Comparison of ENCODE assay signal across 22 mouse cellular contexts in the genomic region with DNA sequence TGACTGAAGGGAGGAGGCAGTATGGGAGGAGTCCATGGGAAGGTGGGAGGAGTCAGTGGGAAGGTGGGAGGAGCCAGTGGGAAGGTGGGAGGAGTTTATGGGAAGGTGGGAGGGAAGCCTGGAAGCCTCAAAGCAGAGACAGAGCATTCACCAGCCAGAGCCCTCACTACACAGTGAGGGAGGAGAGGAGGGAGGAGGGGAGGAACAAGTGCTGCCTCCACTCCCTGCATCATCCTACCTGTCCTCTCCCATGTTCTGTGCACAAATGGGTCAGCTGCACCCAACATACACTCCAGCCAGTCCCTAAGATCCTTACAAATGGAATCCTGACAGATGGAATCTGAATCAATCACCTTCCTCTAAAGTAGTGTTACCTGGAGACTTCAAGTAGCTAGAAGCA. TPM values are rescaled to one million over a fixed set of nuclear protein-coding genes. Genes with fewer than 3 reads are reported as not detected.
DNase-seq lines count a peak whose midpoint lies in the region; ATAC-seq and TF ChIP-seq lines count a peak whose summit lies in the region.
"Not testable (repeated sequence)": the region's sequence is repeated elsewhere in the genome, so short reads cannot be mapped to it uniquely, and the experiment has no call there.
"Had no signal": no experiment of that assay in that cellular context is flagged by ENCODE, and none has a peak within 500 bp of the region (broad histone marks: within the 10 kb centered on the region; RNA-seq: fewer than 3 reads in every experiment).

No protein-coding gene starts in this region.

- H3K4me3 ChIP-seq in forebrain, embryonic 12.5 days (replicated peaks); hindbrain, embryonic 13.5 days; intestine, embryonic 14.5 days (ENCODE audit: low read depth, low read length); liver, embryonic 12.5 days; liver, postnatal 0 days (ENCODE audit: low read depth, low read length); midbrain, embryonic 13.5 days (replicated peaks); neural tube, embryonic 13.5 days: not testable (repeated sequence)

- TF ChIP-seq CTCF in liver, postnatal 0 days (IDR thresholded peaks at IDR 0.05; ENCODE audit: low read depth) = not testable (repeated sequence)

- not testable (repeated sequence) for H3K4me2 ChIP-seq in forebrain, embryonic 12.5 days; hindbrain, embryonic 13.5 days; intestine, embryonic 14.5 days (ENCODE audit: low read length); liver, embryonic 12.5 days; liver, postnatal 0 days (ENCODE audit: low read depth, low read length); midbrain, embryonic 13.5 days (replicated peaks); neural tube, embryonic 13.5 days

- not testable (repeated sequence) for H3K9ac ChIP-seq in forebrain, embryonic 12.5 days; hindbrain, embryonic 13.5 days; intestine, embryonic 14.5 days (ENCODE audit: low read length); liver, embryonic 12.5 days; liver, postnatal 0 days (replicated peaks); midbrain, embryonic 13.5 days (replicated peaks); neural tube, embryonic 13.5 days

- H3K9me3 ChIP-seq in forebrain, embryonic 12.5 days = peaks cover 22% of the 10 kb centered on the region
- peaks cover 18% of the 10 kb centered on the region for H3K9me3 ChIP-seq in hindbrain, embryonic 13.5 days
- not testable (repeated sequence) for H3K9me3 ChIP-seq in intestine, embryonic 14.5 days (ENCODE audit: control insufficient read depth, low read length); liver, postnatal 0 days (ENCODE audit: low read length)
- H3K9me3 ChIP-seq in liver, embryonic 12.5 days (replicated peaks) = peaks cover 27% of the 10 kb centered on the region
- peaks cover 22% of the 10 kb centered on the region for H3K9me3 ChIP-seq in midbrain, embryonic 13.5 days
- peaks cover 27% of the 10 kb centered on the region for H3K9me3 ChIP-seq in neural tube, embryonic 13.5 days

- ATAC-seq in forebrain, embryonic 12.5 days (ENCODE audit: low FRiP score) = 0 out of 2 replicates have a peak, but pooled peaks have one; percentile 11
- peak; percentile 32; the same call in 1 of the 2 replicates for ATAC-seq in hindbrain, embryonic 13.5 days (ENCODE audit: low FRiP score)
- ATAC-seq in intestine, embryonic 14.5 days (replicated peaks; ENCODE audit: low FRiP score, low TSS enrichment, low read depth) = 0 out of 2 replicates have a peak, but pooled peaks have one; percentile 50
- peak; percentile 48; the same call in 1 of the 2 replicates for ATAC-seq in liver, embryonic 12.5 days
- ATAC-seq in liver, postnatal 0 days = peak; percentile 14; the same call in 1 of the 2 replicates
- ATAC-seq in midbrain, embryonic 13.5 days = 0 out of 2 replicates have a peak, but pooled peaks have one; percentile 43
- peak; percentile 43; the same call in 1 of the 2 replicates for ATAC-seq in neural tube, embryonic 13.5 days (ENCODE audit: low read depth)

- not testable (repeated sequence) for H3K36me3 ChIP-seq in forebrain, embryonic 12.5 days (replicated peaks); hindbrain, embryonic 13.5 days; intestine, embryonic 14.5 days (ENCODE audit: control insufficient read depth, insufficient read depth, low read length); liver, embryonic 12.5 days; liver, postnatal 0 days (replicated peaks; ENCODE audit: insufficient read depth, low read length); midbrain, embryonic 13.5 days; neural tube, embryonic 13.5 days

- not testable (repeated sequence) for H3K4me1 ChIP-seq in forebrain, embryonic 12.5 days; hindbrain, embryonic 13.5 days (replicated peaks); intestine, embryonic 14.5 days (replicated peaks; ENCODE audit: control insufficient read depth, insufficient read depth, low read length); liver, embryonic 12.5 days; liver, postnatal 0 days (ENCODE audit: insufficient read depth); midbrain, embryonic 13.5 days (replicated peaks); neural tube, embryonic 13.5 days (replicated peaks)

- not testable (repeated sequence) for H3K27ac ChIP-seq in forebrain, embryonic 12.5 days; hindbrain, embryonic 13.5 days; intestine, embryonic 14.5 days (ENCODE audit: low read depth); liver, embryonic 12.5 days; liver, postnatal 0 days (ENCODE audit: low read depth); midbrain, embryonic 13.5 days; neural tube, embryonic 13.5 days (replicated peaks)

- H3K27me3 ChIP-seq in forebrain, embryonic 12.5 days; hindbrain, embryonic 13.5 days; intestine, embryonic 14.5 days (replicated peaks; ENCODE audit: control insufficient read depth, insufficient read depth, low read length); liver, embryonic 12.5 days (replicated peaks); liver, postnatal 0 days (ENCODE audit: insufficient read depth, low read length); midbrain, embryonic 13.5 days; neural tube, embryonic 13.5 days: not testable (repeated sequence)

- not testable (repeated sequence) for TF ChIP-seq EP300 in liver, postnatal 0 days (IDR thresholded peaks at IDR 0.05; ENCODE audit: low read depth)

- DNase-seq in intestine, embryonic 14.5 days (ENCODE audit: low spot score); liver, postnatal 0 days: not testable (repeated sequence)

RNA-seq across cellular contexts. Expression of gene Tcp10c, which starts 47.7 kb away (rescaled TPM):
- polyA plus RNA-seq in forebrain, embryonic 12.5 days (2016; fragmentation: Nextera tagmentation; extraction: Ambion mirVana) = not detected in 2 replicates
- polyA plus RNA-seq in hindbrain, embryonic 13.5 days (2015; fragmentation: Nextera tagmentation; extraction: Ambion mirVana) = not detected in 2 replicates
- not detected in 2 replicates for polyA plus RNA-seq in intestine, embryonic 14.5 days (2014; fragmentation: Nextera tagmentation; extraction: Ambion mirVana)
- not detected in 2 replicates for polyA plus RNA-seq in liver, embryonic 12.5 days (2016; fragmentation: Nextera tagmentation; extraction: Ambion mirVana)
- not detected in 2 replicates for polyA plus RNA-seq in liver, postnatal 0 days (2015; fragmentation: Nextera tagmentation; extraction: Ambion mirVana)
- polyA plus RNA-seq in midbrain, embryonic 13.5 days (2015; fragmentation: Nextera tagmentation; extraction: Ambion mirVana) = 0.10 TPM in 1 of 2 replicates, not detected in the other
- polyA plus RNA-seq in neural tube, embryonic 13.5 days (2015; fragmentation: Nextera tagmentation; extraction: Ambion mirVana) = 0.11 and 0.17 TPM in 2 replicates
- polyA plus RNA-seq: adrenal gland, adult 2 months; C2C12; CD4-positive, CD25-positive, alpha-beta regulatory T cell, adult 4 months; cerebellum, adult 2 months; embryonic facial prominence, embryonic 12.5 days; embryonic facial prominence, embryonic 15.5 days; erythroblast, embryonic 14.5 days; forebrain, embryonic 10.5 days; forebrain, embryonic 14.5 days; forebrain, postnatal 0 days; frontal cortex, adult 2 months; heart, embryonic 12.5 days; heart, embryonic 16.5 days; hindbrain, embryonic 11.5 days; inflammation-experienced regulatory T-cells, adult 6 months had no signal
